ENCODE assay signal across 16 mouse cellular contexts in genomic region chr2:128118971-128119370, GRCm38 (mm10).
"Had no signal": no experiment of that assay in that cellular context is flagged by ENCODE, and none has a peak within 500 bp of the region (broad histone marks: within the 10 kb centered on the region; RNA-seq: fewer than 3 reads in every experiment).

No protein-coding gene starts in this region.

- H3K27ac ChIP-seq: neural tube, embryonic 13.5 days; neural tube, embryonic 15.5 days; stomach, embryonic 15.5 days; stomach, postnatal 0 days had no signal

- DNase-seq: retina, postnatal 1 day; right cerebral cortex, adult 18-20 months; right cerebral cortex, postnatal 14 days; right cerebral cortex, postnatal 25 days; right cerebral cortex, postnatal 4 days; spleen, adult 18-20 months; thymus, adult 18-20 months; thymus, adult 2 months; thymus, postnatal 14 days; thymus, postnatal 25 days; thymus, postnatal 36 days; thymus, postnatal 4 days had no signal

- H3K36me3 ChIP-seq: neural tube, embryonic 13.5 days; neural tube, embryonic 15.5 days; stomach, embryonic 15.5 days had no signal

- H3K4me3 ChIP-seq: neural tube, embryonic 13.5 days; neural tube, embryonic 15.5 days; stomach, embryonic 15.5 days had no signal

- H3K9me3 ChIP-seq: neural tube, embryonic 13.5 days; neural tube, embryonic 15.5 days; stomach, embryonic 15.5 days had no signal
